Mouse (Mus musculus) kidney, embryonic 16.5 days (tissue): ENCODE data around the gene Olfr118. TPM values are rescaled to one million over a fixed set of nuclear protein-coding genes. Genes with fewer than 3 reads are reported as not detected.
"Not testable (repeated sequence)": the region's sequence is repeated elsewhere in the genome, so short reads cannot be mapped to it uniquely, and the experiment has no call there.

Experiments used
- ATAC-seq: fragments of 200-750 bp; cut with Nextera tagmentation; 2 replicates; pipeline ENCODE4 v1.8.0; 2017; ENCODE audit warnings: moderate TSS enrichment; ENCODE audit not compliant: low FRiP score, low TSS enrichment
- H3K27ac ChIP-seq: fragments of 300-500 bp; sonication (generic); 2 replicates; pipeline ENCODE4 v1.5.1; 2014; ENCODE audit warnings: low read length
- H3K27me3 ChIP-seq: fragments of 300-500 bp; sonication (generic); 2 replicates; pipeline ENCODE4 v1.6.1; 2014; ENCODE audit warnings: low read length, control low read depth, mixed read lengths; ENCODE audit not compliant: insufficient read depth
- H3K36me3 ChIP-seq: fragments of 300-500 bp; sonication (generic); 2 replicates; pipeline ENCODE4 v1.6.1; 2014; ENCODE audit warnings: low read length, control low read depth, mixed read lengths; ENCODE audit not compliant: insufficient read depth
- H3K4me1 ChIP-seq: fragments of 300-500 bp; sonication (generic); 2 replicates; pipeline ENCODE4 v1.6.1; 2014; ENCODE audit warnings: low read length, control low read depth, mixed read lengths; ENCODE audit not compliant: insufficient read depth
- H3K4me2 ChIP-seq: fragments of 300-500 bp; sonication (generic); replicated peaks from 2 replicates; pipeline ENCODE4 v1.6.1; 2014; ENCODE audit warnings: low read depth, low read length
- H3K4me3 ChIP-seq: fragments of 300-500 bp; sonication (generic); 2 replicates; pipeline ENCODE4 v1.5.1; 2014; ENCODE audit warnings: mild to moderate bottlenecking, low read length
- H3K9ac ChIP-seq: fragments of 300-500 bp; sonication (generic); replicated peaks from 2 replicates; pipeline ENCODE4 v1.6.1; 2014; ENCODE audit warnings: low read length
- H3K9me3 ChIP-seq: fragments of 300-500 bp; sonication (generic); 2 replicates; pipeline ENCODE4 v1.6.1; 2016; ENCODE audit warnings: low read length, control low read depth
- WGBS: fragments of 180-500 bp; shearing (Covaris S2); extraction: QIAGEN DNeasy Blood & Tissue Kit; methylation state at CpG from one replicate; pipeline ENCODE4 v1.1.7; 2014; 5-methylcytosine and 5-hydroxymethylcytosine counted together
- polyA plus RNA-seq: library from polyadenylated mRNA; unstranded; fragments of >200 nt; fragmentation: Nextera tagmentation; extraction: Ambion mirVana; gene quantifications from 2 replicates; pipeline ENCODE4 v1.2.1, GENCODE M21; 2015

The Olfr118 gene
- not detected in 2 replicates for polyA plus RNA-seq

DNA sequence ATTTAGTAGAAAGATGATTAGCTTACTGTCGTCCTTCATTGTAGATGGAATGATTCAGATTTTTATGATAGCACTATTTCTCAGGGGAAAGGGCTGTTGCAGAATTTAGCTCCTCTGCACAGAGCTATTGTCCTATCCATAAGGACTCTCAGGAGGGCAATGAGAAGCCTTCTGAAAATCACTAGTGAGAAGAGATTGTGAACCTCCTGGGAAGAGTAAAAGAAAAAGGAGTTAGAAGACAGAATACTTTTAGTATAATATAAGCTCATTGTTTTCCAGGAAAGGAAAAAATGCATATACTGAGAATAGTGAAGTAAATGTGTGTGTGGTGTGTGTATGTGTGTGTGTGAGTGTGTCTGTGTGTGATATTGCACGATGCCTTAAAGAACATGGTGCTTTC lies at the start of gene Olfr118:
Gene Olfr118, plus strand, starts transcription at position 301 of the 400 bp plus-strand sequence.
- H3K4me3 ChIP-seq: no peak within 1 kb of the TSS
- H3K4me2 ChIP-seq: no peak within 1 kb of the TSS
- WGBS: 68% methylated on average over 2 of the region's 2 CpGs
- H3K36me3 ChIP-seq: no peaks in the 10 kb centered on the region
- no peaks in the 10 kb centered on the region for H3K4me1 ChIP-seq
- H3K9ac ChIP-seq: no peak within 1 kb of the TSS
- H3K27me3 ChIP-seq: no peaks in the 10 kb centered on the region
- no peak within 1 kb of the TSS for H3K27ac ChIP-seq
- ATAC-seq: no peak
- H3K9me3 ChIP-seq: no peaks in the 10 kb centered on the region

- ATAC-seq: no peak
- H3K27me3 ChIP-seq: no peaks in the 10 kb centered on the region
- no peak within 1 kb of the TSS for H3K27ac ChIP-seq
- H3K4me2 ChIP-seq: no peak within 1 kb of the TSS
- H3K9ac ChIP-seq: no peak within 1 kb of the TSS
- H3K9me3 ChIP-seq: peaks cover 6% of the 10 kb centered on the region
- H3K36me3 ChIP-seq: no peaks in the 10 kb centered on the region
- 85% methylated on average over 2 of the region's 2 CpGs for WGBS
- no peak within 1 kb of the TSS for H3K4me3 ChIP-seq
- no peaks in the 10 kb centered on the region for H3K4me1 ChIP-seq
These were observed 39.8 kb upstream of the Olfr118 start, which contains the start of the genes Olfr115 and Olfr116 for GRCm38 (mm10) chr17:37627009-37627408. Gene Olfr115, minus strand, starts transcription at chr17:37627109. Gene Olfr116, minus strand, starts transcription at chr17:37627199.

- H3K4me2 ChIP-seq: no peak within 1 kb of the TSS
- WGBS: 47% methylated on average over 1 of the region's 1 CpGs
- H3K9ac ChIP-seq: no peak within 1 kb of the TSS
- H3K4me3 ChIP-seq: no peak within 1 kb of the TSS
- H3K9me3 ChIP-seq: no peaks in the 10 kb centered on the region
- H3K36me3 ChIP-seq: no peaks in the 10 kb centered on the region
- no peaks in the 10 kb centered on the region for H3K4me1 ChIP-seq
- no peak for ATAC-seq
- no peaks in the 10 kb centered on the region for H3K27me3 ChIP-seq
- no peak within 1 kb of the TSS for H3K27ac ChIP-seq
These were observed 3.1 kb upstream of the Olfr118 start, which contains the start of gene Olfr117 for GRCm38 (mm10) chr17:37663682-37664081. Gene Olfr117, minus strand, starts transcription at chr17:37663782.

DNA sequence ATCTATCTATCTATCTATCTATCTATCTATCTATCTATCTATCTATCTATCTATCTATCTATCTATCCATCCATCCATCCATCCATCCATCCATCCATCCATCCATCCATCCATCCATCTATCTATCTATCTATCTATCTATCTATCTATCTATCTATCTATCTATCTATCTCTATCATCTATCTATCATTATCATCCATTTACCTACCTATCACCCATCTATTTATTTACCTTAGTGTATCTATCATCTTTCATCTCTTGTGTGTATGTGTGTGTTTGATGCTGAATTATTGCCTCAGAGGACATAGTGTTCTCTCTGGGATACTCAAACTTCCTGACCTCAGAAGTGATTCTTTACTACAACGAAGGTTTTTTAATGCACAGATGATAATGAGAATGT lies 29.5 kb downstream of the Olfr118 start, which contains the start of gene Olfr119:
Gene Olfr119, plus strand, starts transcription at position 301 of the 400 bp plus-strand sequence.
- not testable (repeated sequence) for H3K9ac ChIP-seq, H3K27me3 ChIP-seq, H3K27ac ChIP-seq, H3K4me2 ChIP-seq, ATAC-seq, H3K4me3 ChIP-seq, H3K36me3 ChIP-seq, H3K4me1 ChIP-seq, H3K9me3 ChIP-seq
- 73% methylated on average over 1 of the region's 1 CpGs for WGBS

DNA sequence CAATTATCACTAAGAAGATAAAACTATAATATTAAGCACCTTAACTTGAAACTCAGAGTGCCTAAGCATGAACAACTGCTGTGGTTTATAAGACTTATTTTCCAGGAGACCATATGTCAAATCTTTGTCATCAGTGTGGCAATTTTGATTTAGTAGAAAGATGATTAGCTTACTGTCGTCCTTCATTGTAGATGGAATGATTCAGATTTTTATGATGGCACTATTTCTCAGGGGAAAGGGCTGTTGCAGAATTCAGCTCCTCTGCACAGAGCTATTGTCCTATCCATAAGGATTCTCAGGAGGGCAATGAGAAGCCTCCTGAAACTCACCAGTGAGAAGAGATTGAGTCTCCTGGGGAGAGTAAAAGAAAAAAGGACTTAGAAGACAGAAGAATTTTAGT lies 54.7 kb downstream of the Olfr118 start, which contains the start of gene Olfr120:
Gene Olfr120, plus strand, starts transcription at position 301 of the 400 bp plus-strand sequence.
- ATAC-seq: no peak
- no peaks in the 10 kb centered on the region for H3K9me3 ChIP-seq
- no peak within 1 kb of the TSS for H3K27ac ChIP-seq
- WGBS: 56% methylated on average over 1 of the region's 1 CpGs
- H3K9ac ChIP-seq: no peak within 1 kb of the TSS
- H3K4me2 ChIP-seq: no peak within 1 kb of the TSS
- no peaks in the 10 kb centered on the region for H3K4me1 ChIP-seq
- H3K36me3 ChIP-seq: no peaks in the 10 kb centered on the region
- no peaks in the 10 kb centered on the region for H3K27me3 ChIP-seq
- H3K4me3 ChIP-seq: no peak within 1 kb of the TSS

Other genes starting within 250 kb of the Olfr118 start
- gene Olfr108, start 221.5 kb upstream of the Olfr118 start, polyA plus RNA-seq: not detected in 2 replicates
- gene Olfr109, start 208.1 kb upstream of the Olfr118 start, polyA plus RNA-seq: not detected in 2 replicates
- gene H2-M2, start 183.4 kb upstream of the Olfr118 start, polyA plus RNA-seq: not detected in 2 replicates
- not detected in 2 replicates for gene Olfr110, start 174.5 kb upstream of the Olfr118 start, polyA plus RNA-seq
- gene Olfr111, start 159.0 kb upstream of the Olfr118 start, polyA plus RNA-seq: not detected in 2 replicates
- not detected in 2 replicates for gene Olfr112, start 97.5 kb upstream of the Olfr118 start, polyA plus RNA-seq
- gene Olfr113, start 89.3 kb upstream of the Olfr118 start, polyA plus RNA-seq: not detected in 2 replicates
- gene Olfr114, start 74.2 kb upstream of the Olfr118 start, polyA plus RNA-seq: not detected in 2 replicates
- not detected in 2 replicates for gene Olfr115, start 39.9 kb upstream of the Olfr118 start, polyA plus RNA-seq
- not detected in 2 replicates for gene Olfr116, start 39.8 kb upstream of the Olfr118 start, polyA plus RNA-seq
- not detected in 2 replicates for gene Olfr117, start 3.2 kb upstream of the Olfr118 start, polyA plus RNA-seq
- gene Olfr119, start 29.6 kb downstream of the Olfr118 start, polyA plus RNA-seq: not detected in 2 replicates
- not detected in 2 replicates for gene Olfr120, start 54.8 kb downstream of the Olfr118 start, polyA plus RNA-seq
- gene Olfr121, start 81.9 kb downstream of the Olfr118 start, polyA plus RNA-seq: not detected in 2 replicates
- not detected in 2 replicates for gene Olfr122, start 101.6 kb downstream of the Olfr118 start, polyA plus RNA-seq
- not detected in 2 replicates for gene Olfr123, start 126.5 kb downstream of the Olfr118 start, polyA plus RNA-seq
- not detected in 2 replicates for gene Olfr124, start 132.9 kb downstream of the Olfr118 start, polyA plus RNA-seq
- not detected in 2 replicates for gene Olfr125, start 166.0 kb downstream of the Olfr118 start, polyA plus RNA-seq
- gene Olfr126, start 180.5 kb downstream of the Olfr118 start, polyA plus RNA-seq: not detected in 2 replicates
- not detected in 2 replicates for gene Olfr127, start 233.4 kb downstream of the Olfr118 start, polyA plus RNA-seq